Mouse (Mus musculus): ENCODE measurements at regions not wholly inside any gene's neighbourhood (a gene's known extent, or its start where the extent isn't known, plus 50 kb on each side); places are given as distances from the start of the nearest gene placed in this dataset.

DNA sequence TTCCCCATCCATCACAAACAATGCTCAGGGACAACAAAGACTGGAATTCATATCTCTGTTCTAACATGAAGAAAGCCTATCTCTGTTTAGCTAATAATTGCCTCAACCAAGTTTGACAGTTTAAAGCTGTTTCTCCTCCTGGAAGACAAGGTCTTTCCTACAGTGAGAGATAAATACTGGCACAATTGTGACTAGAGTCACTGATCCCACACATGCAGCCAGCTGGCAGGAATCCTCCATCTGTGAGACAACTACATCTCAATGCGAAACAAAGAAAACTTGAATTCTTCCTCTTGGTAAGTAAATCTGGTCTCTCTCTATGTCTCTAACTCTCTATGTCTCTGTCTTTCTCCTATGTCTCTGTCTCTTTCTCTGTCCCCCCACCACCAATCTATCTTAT lies 239.1 kb upstream of the Nsun2 start:
- CTCF ChIA-PET = no interaction called here

DNA sequence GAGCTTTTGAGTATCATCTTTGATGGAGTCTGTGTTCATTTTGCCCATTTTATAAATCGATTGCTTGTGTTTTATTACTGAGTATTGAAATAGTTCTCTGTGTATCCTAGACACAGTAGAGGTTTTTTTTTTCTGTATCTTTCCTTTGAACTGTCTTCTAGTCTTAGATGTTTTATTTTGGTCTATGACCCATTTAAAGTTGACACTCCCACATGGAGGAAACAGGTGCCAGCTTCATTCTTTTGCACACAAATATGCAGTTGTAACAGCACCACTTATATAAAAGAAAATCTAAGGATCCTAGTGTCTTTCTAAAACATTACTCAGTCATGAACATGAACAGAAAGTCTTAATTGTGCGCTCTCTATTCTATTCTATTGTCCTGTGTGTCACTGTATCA lies 230.2 kb upstream of the Nsun2 start:
- CTCF ChIA-PET = interaction anchor here (0.7 kb wide), 1 partner anchor 78 kb away, joined by 3 read pairs; no protein-coding TSS in a partner anchor

DNA sequence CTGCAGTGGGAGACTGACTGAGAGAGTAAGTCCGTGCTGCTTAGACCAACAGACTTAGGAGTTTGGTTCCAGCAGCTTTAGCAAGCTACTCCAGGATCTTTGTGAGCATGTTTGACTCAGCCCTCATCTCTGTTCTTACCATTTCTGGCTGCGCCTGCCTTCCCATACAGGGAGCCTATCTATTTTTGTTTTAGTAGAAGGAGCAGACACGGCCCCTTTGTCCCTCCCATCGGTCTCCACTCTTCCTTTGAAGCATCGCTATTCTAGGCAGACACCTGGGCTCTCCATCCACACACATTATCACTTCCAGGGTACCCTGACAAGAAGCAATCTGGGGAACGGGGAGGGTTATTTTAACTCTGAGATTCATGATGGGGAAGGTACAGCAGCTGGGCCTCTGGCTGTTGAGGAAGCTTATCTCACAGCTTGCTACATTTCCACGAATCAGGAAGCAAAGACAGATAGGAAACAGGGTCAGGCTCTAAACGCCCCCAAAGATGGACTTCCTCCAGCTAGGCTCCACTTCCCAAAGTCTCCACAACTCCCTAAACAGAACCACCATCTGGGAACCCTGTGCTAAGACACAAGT lies 203.0 kb upstream of the Nsun2 start:
- CTCF ChIA-PET = no interaction called here

DNA sequence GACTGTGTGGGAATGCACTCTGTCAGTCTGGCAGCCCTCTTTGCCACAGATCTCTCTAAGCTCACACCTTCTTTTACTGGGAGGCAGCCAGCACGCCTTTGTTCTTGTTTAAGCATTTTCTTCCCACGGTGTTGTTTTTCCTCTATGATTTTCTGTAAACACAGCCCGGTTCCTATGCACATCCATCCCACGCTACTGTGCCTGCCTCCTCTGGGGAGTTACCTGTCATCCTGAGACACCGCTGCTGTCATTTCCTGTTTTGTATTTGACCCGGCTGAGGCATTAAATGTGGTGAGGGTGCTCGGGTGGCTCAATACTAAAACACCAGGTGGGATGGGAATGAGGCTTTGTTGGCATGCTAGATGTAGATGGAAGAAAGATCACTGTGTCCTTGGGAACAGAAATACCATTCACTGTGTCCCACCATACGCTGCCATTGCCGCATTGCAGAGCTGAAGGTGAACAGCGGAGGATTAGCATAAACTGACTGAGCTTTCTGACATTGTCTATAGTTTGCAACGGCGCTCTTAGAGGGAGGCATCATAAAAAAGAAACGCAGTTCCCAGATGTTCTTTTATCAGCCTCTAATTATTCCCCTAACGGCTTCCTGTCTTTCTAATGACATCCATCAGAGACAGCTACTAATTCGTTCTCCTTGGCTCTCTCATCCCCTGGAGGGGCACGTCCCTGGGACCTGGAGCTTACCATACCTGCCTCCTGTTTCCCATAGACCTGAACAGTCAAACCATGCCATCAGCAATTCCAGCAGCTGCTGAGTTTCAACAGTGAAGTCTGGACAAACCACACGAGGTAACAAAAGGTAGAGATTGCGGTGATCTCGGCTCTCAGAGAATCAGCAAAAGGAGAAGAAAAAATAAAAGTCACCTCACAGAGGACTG lies 201.8 kb upstream of the Nsun2 start:
- CTCF ChIA-PET = no interaction called here

DNA sequence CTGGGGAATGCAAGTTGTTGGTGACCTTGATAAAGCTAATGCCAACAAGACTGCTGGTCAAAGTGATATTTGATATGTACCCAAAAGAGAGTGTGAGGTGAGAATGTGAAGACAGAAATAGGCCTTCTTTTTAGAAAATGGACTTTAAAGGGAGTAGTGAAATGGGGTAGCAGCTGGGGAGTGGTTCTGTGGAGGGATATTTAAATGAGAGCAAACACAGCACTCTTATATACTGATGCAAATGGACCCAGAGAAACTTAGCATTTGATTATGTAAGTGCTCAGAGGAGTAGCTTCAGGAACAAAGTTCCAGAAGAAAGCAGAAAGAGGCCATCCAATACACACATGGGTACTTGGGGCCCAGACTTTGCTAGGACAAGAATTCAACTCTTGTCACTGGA lies 189.7 kb upstream of the Nsun2 start:
- CTCF ChIA-PET = no interaction called here

DNA sequence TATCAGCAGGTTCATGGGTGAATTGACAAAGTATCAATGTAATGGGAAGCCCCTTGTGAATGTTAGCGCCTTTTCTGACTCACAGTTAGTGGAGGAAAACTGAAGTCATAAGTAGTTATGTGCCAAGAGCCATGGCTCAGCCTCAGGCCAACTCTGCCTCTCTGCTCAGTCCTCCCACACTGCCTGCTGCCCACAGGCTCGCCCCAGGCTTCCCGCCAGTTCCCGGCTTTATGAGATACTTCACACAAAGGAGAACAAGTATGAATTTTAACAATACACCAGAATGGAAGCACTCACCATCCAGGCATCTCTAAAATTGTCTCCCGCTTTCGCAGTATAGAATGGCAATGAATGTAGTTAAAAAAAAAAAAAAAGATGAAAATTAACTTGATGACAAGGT lies 176.1 kb upstream of the Nsun2 start:
- CTCF ChIA-PET = no interaction called here

DNA sequence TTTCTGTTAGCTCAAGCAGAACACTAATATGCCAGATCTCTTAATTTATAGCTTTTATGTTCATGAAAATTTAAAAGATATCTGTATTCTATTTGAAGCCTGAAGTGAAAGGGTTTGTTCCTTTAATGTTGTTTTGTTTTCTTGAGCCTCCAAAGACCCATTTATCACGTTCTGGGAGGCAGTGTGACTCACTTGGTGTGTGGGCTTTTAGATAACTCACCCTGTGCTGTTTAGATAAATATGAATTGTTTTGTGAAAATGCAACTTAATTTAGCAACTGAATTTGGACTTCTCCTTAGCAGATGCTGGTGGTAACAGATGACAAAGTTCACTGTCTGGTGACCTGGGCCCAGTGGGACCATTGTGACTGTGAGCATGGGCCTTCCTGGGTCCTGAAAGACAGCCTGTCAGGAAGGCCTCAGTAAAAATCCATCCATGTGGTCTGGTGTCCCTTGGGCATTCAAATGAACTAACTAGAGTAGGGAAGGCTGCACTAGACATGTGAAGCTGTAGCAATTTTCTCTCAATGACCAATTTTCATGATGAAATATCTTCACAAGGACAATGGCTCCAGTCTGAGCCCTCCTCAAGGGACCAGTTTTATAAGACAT lies 167.6 kb upstream of the Nsun2 start:
- CTCF ChIA-PET = no interaction called here

DNA sequence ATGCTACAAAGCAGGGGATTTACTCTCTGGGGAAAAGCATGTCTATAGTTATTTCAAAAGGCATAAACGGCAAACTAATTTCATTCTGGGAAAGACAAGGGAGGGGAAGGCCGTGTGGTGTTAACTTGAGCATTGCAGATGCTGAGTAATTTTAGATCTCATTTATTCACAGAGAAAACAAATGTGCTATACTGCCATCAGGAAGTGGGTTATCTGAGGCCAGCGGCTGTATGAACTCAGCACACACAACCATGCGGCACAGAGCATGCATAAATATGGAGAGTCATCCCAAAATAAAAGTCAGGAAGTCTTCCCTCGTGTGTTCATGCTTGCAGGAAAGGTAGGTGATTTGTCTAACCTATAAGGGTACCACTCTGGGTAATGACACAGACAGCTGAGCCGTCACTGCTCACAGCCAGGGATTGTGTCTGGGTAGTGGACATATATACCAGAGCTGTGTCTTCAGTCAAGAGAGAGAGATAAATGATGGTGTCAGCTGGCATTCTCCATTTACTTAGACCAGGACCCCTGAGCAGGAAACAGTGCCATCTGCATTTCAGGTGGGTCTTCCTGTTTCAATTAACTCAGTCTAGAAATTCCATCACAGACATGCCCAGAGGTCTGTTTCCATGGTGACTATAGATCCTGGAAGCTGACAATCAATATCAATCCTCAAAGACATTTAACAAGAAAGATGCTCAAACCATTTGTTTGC lies 160.3 kb upstream of the Nsun2 start:
- CTCF ChIA-PET = no interaction called here

DNA sequence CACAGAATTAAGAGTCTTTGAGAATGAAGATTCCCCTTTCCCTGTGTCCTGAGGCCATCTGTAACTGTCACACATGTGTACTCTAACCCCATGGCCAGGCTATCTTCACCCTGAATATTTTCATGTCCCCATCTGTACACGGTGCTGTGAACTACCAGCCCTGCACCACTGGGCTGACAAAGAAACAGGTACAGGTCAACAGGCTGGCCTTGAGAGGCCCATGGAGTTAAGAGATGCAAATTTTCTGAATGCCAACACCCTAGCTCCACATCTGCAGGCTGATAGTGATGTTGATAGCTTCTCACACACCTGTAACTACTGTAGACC lies 159.8 kb upstream of the Nsun2 start:
- CTCF ChIA-PET = no interaction called here

DNA sequence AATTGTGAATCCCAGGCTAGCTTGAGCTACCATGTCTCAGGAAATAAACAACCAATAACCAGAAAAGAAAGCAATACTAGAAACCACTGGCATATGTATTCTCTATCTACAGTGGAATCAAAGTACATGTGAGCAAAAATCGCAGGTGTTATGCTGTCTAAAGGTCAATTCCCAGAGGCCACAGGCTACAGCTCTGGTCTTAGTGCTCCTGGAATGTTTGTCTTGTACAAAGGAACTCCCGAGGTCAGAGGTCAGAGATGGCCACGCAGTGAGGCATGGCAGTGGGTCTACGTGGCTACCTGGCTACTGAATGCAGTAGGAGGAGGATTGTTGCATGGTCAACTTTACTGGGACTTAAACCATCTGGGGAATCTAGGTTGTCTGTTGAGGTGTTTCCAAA lies 153.1 kb upstream of the Nsun2 start:
- CTCF ChIA-PET = no interaction called here

DNA sequence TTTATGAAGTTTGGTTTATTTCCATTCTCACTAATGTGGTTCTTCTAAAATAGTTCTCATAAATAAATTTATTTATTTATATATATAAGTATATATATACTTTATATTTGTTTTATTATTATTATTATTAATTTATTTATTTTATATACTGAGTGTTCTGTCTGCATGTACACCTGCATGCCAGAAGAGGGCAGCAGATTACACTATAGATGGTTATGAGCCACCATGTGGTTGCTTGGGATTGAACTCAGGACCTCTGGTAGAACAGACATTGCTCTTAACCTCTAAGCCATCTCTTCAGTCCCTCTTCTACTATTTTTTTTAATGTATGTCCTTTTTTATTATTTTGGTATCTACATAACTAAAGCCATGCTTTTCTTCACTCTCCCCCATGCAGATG lies 148.8 kb upstream of the Nsun2 start:
- CTCF ChIA-PET = no interaction called here

DNA sequence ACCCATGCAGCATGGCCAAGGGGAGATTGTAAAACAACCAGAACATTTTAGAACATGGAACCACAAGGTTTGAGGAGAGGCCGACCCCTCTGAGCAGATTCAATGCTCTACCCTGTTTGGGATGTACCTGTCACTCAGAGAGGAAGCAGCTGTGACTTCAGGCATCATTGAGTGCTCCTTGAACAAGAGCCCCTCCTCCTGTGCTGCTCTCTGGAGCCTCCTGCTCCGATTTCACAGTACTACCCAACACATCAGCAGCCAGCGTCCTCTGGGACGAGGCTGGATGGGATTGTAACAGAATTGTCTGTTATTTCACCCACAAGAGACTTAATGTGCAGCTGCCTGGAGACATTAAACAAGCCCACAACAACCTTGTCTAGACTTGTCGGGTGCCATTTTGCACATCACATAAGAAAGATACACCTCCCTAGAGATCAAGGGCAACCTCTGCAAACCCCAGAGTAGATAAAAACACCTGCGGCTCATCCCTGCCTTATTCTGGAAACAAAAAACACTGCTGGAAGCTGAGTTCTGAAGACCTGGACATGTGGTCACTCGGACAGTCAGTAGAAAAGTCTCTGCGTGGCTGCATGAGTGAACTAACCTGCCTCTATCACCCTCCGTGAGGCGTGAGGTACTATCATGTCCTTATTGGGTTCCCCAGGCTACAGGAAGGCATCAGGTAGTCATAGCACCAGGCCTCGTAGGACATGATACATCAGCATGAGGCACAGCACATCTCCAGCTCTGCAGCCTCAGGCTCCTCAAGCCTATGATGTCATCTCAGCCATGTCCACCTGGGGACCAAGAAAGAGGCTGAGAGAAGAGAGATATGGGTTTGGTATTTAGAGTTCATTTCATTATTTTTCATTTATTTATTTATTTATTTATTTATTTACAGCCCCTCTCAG lies 140.4 kb upstream of the Nsun2 start:
- CTCF ChIA-PET = no interaction called here

DNA sequence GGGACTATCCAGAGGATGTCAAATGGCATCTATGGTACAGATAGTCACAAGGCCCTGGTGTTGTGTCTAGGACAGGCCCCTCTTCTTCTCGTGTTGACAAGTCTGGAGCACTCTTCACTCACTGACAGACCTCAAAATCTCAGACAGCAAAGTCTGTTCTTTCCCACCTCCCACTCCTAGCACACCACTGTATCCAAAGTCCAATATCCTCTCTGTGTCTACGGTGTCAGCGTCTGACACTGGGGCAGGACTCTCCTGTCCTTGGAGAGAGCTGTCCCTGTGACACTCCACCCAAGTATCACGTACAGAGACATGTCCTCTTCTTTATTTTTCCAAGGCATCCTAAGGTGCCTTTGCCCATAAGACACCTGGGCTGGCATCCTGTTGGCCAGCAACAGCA lies 139.0 kb upstream of the Nsun2 start:
- CTCF ChIA-PET = no interaction called here

DNA sequence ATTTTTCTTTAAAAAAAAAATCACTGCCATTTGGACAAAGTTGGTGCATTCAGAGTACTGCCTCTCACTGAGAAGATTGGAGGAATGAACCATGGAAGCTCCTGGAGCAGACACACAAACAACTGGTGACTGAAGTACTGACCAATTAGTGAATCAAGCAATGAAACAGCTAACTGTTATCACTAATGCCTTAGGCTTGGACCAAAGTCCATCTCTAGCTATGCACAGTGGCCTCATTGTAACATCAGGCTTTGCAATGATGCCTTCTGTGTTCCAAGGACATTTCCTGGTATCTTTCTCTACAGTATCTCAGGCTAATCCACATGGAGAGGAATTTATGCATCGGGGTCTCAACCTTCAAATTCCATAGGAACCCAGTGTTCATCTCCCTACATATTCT lies 123.2 kb upstream of the Nsun2 start:
- CTCF ChIA-PET = no interaction called here

DNA sequence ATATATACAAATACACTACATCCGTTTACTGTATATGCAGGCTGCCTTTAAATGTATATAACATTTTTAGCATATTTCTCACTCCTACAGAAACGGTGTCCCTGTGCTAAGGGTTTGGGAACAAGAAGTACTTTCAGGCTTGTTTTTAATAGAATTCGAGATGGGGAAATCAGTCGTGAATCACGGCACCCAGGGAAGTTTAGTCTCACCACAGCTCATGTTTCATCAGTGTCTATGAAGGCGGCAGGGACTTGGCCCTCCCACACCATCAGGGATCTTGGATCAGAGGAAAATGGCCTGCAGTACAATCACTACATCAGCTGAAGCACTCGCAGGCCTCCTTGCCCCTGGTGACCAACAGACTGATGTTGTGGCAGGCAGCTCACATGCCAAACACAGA lies 118.7 kb upstream of the Nsun2 start:
- CTCF ChIA-PET = no interaction called here

DNA sequence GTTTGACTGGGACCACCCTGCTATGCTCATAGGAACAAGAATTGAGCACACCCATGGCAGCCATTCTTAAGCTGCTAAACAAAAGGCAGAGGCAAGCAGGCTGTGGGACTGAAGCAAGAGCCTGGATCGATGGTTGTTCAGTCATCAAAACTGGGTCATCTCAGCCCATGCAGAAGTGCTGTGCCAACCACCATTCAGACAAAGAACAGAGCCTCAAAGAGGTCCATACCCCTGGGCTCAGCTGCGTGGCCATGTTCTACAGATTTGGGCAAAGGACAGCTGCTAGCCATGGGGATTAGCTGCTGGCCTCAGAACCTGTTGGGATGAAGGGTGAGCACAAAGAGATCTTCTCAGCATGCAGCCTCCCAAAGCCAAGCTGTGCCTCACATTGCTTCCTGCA lies 116.8 kb upstream of the Nsun2 start:
- CTCF ChIA-PET = no interaction called here

DNA sequence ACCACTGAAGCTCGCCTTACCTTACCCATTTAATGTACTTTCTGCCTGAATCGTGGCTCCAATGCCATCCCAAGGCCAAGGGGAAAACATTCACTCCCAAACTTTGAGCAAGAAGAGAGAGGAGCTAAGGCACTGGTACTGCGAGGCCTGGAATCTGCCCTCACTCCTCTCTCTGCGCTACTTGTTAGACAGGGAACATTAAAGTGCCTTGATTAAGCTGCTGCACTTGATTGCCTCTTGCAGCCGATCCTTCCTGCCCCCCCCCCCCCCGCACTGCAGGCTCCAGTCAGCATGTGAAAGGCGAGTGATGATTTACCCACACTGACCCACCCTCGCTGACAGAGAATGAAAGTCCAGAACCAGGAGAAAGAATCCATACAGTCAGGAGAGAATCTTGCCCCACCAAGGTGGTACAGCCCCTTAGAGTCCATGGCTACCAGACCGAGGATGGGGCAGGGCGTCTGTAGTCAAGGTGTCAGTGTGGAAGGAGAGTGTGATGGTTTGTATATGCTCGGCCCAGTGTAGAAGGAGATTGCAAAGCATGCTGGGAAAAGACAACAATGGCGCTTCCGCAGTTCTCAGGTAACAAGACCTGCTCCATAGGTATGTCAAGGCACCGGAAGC lies 115.6 kb upstream of the Nsun2 start:
- CTCF ChIA-PET = no interaction called here

DNA sequence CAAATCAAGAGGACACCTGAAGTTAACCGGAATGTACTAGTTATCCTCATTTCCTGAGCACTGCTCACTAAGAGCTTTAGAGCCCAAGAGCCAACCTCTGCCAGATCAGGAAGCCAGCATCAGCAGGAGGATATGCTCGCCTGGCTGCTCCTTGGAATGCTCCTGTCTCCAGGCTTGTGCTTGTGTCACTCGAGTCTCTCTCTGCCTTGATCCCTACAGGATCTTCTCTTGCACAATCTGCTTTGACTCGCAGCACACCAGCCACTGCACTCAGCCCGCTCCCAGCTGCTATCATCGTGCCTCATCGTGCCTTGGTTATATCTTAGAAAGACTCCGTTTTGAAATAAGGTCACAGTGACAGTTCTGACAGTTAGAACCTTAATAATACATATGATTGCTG lies 113.4 kb upstream of the Nsun2 start:
- CTCF ChIA-PET = no interaction called here

DNA sequence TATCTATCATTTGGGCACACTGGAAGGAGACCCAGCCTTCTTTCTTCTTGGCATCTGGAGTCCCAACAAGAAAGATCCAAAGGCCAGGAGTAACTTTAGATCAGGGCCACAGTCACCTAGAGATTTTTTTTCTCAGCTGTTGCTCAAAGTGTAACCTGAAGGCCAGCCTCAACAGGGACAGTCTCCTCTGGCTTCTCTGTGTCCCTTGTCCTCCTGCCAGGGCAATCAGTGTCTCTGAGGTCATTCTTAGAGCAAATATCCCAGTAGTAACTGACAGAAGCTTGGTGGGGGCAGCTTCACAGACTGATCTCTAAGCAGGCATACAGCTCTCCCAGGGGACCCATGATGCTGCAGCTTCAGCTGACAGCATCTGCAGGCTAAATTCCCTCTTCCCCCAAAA lies 111.6 kb upstream of the Nsun2 start:
- CTCF ChIA-PET = no interaction called here

DNA sequence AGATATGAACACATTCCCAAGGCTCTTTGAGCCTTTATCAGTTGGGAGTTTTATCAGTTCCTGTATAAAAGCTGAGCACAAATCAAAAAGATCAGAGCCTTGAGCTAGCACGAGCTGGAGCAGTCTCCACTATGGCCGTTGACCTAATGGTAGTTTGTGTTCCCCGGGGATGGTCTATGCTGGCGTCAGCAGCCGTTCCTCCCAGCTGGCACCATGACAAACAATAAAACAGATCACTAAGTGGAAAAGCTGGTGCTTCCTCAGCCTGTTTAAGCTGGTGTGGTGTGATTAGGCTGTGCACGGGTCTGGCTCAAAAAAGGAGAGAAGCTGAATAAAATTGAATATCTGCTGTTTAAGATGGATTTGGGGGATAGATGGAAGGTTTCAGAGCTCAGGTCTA lies 107.4 kb upstream of the Nsun2 start:
- CTCF ChIA-PET = no interaction called here

DNA sequence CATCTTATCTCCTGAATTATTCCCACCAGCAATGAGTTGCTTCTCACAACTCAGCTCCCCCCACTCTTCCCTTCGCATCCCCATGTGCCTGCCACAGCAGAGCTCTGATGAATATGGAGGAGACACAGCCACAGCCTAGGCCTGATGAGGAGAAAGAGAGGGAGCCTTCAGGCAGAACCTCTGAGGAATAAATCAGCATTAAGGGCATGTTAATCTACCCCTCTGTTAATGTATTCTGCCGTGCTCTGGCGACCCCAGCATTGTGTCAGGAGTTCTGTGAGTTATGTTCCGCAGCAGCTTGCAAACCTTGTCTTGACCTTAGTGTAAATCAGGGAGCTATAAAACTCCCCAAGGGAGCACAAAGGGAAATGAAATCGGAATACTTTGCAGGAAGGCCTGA lies 104.0 kb upstream of the Nsun2 start:
- CTCF ChIA-PET = no interaction called here
